Mouse (Mus musculus) heart, embryonic 10.5 days (tissue): ENCODE measurements around the gene Recql5. TPM values are rescaled to one million over a fixed set of nuclear protein-coding genes. Genes with fewer than 3 reads are reported as not detected.

ENCODE experiments used
- DNase-seq: peaks from one replicate; pipeline ENCODE4 v3.0.0-alpha.2; 2017; ENCODE audit warnings: low spot score
- H3K27ac ChIP-seq: fragments of 300-500 bp; sonication (generic); 2 replicates; pipeline ENCODE4 v1.5.1; 2016; ENCODE audit warnings: mild to moderate bottlenecking
- H3K27me3 ChIP-seq: fragments of 300-500 bp; sonication (generic); 2 replicates; pipeline ENCODE4 v1.6.1; 2016; ENCODE audit warnings: mild to moderate bottlenecking; ENCODE audit not compliant: poor library complexity, insufficient read depth, severe bottlenecking
- H3K36me3 ChIP-seq: fragments of 300-500 bp; sonication (generic); 2 replicates; pipeline ENCODE4 v1.6.1; 2016; ENCODE audit warnings: mild to moderate bottlenecking, moderate library complexity
- H3K4me1 ChIP-seq: fragments of 300-500 bp; sonication (generic); 2 replicates; pipeline ENCODE4 v1.6.1; 2016; ENCODE audit warnings: mild to moderate bottlenecking
- H3K4me3 ChIP-seq: fragments of 300-500 bp; sonication (generic); 2 replicates; pipeline ENCODE4 v1.5.1; 2016; ENCODE audit warnings: mild to moderate bottlenecking, moderate library complexity
- H3K9me3 ChIP-seq: fragments of 300-500 bp; sonication (generic); 2 replicates; pipeline ENCODE4 v1.6.1; 2016; ENCODE audit warnings: mild to moderate bottlenecking, moderate library complexity
- WGBS: fragments of 180-500 bp; shearing (Covaris S2); methylation state at CpG from one replicate; pipeline ENCODE4 v1.1.7; 2016; 5-methylcytosine and 5-hydroxymethylcytosine counted together
- polyA plus RNA-seq: library from polyadenylated mRNA; unstranded; fragments of >200 nt; fragmentation: Nextera tagmentation; extraction: Ambion mirVana; gene quantifications from 2 replicates; pipeline ENCODE4 v1.2.1, GENCODE M21; 2016

The Recql5 gene
- polyA plus RNA-seq, 1 experiment from 2014 or later: 22.3 TPM

DNA sequence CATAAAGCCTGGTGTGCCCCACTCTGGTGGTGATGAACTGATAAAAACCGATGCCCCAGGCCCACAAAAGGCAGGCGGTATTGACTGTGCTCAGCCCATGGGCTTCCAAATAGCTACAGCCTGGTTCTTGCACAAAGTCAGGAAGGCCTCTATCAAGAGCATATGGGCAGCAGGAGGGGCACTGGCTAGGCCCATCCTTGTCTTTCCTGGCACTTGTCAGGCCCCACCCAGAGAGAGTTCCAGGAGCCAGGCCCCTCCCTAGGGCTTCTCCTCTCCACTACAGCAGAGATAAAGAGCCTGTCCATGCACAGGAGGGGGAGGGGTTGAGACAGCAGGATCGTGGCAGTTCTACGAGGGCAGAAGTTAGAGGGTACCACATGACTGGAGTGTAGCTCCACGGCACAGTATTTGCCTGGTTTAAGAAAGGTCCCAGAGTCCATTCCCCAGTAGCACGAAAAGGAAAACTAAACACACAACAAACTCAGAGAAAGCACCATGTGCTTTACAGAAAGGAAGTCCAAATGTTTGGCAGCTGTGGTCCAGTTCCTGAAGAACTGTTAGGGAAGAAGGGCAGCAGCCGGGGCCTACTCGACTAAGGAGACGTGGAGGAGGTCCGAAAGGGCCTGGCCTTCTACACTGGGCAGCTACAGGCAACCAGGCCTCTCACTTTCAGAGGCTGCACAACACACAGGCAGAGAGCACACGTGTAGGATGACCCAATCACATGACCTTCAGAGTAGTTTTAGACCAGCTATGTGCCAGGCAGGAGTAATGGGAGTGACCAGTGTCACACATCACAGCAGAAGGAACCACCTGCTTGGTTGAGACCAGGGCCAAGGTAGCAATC lies 29.7 kb downstream of the Recql5 start:
- H3K4me3 ChIP-seq: peak overlapping the region; percentile 22; the same call in 1 of the 2 replicates
- peak; percentile 96 for DNase-seq

DNA sequence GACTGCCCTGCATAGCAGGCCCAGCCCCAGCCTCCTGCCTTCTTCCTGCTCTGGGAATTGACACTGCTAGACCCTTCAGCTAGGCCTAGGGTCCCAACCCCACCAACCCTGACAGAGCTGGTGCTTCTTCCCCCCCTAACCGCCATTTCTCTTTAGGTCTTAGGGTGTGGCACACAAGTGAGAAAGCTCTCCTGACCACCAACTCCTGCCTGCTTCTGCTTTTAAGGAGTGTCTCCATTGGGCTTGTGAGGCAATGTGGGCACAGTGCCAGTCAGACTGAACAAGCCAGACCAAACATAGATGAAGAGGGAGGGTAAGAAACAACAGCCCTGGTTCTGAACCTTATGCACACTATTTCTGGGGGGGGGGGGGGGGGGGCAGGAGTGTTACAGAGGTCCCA lies 30.4 kb downstream of the Recql5 start:
- H3K27me3 ChIP-seq: no peaks in the 10 kb centered on the region
- peaks cover 7% of the 10 kb centered on the region; the same call in 1 of the 2 replicates for H3K36me3 ChIP-seq
- peaks cover 89% of the 10 kb centered on the region for H3K4me1 ChIP-seq
- H3K27ac ChIP-seq: peak overlapping the region; percentile 92
- DNase-seq: no peak
- WGBS: 60% methylated on average over 1 of the region's 1 CpGs
- H3K9me3 ChIP-seq: no peaks in the 10 kb centered on the region
- peak overlapping the region; percentile 51; the same call in 1 of the 2 replicates for H3K4me3 ChIP-seq

More for the DNA sequence above, 29.7 kb downstream of the Recql5 start:
- Histone ChIP-seq H3K27me3 (no peaks in the 10 kb centered on the region), H3K36me3 (peaks cover 14% of the 10 kb centered on the region), H3K9me3 (no peaks in the 10 kb centered on the region), H3K4me1 (peaks cover 85% of the 10 kb centered on the region), H3K27ac (peak overlapping the region; percentile 92)
- WGBS: 41% methylated on average over 11 of the region's 11 CpGs

DNA sequence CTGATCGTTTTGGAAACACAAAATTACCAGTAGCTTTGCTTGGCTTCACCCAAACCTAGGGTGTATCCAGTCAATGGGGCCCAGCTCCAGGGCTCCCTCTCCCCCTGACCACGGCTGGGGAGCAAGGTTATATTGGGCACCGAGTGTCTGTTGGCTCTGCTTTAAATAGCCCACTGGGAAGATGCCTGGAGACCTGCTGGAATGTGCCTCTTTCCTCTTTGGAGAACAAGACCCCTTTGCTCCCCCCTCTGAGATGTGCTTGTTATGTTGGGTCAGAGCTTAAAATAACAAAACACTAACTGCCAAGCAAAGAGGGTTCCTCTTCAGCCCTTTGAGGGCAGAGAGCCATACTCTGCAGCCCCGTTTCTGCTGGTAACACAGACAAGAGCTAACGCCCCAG lies 31.1 kb downstream of the Recql5 start:
- H3K27me3 ChIP-seq: no peaks in the 10 kb centered on the region
- peaks cover 89% of the 10 kb centered on the region for H3K4me1 ChIP-seq
- peak overlapping the region; percentile 51 for H3K4me3 ChIP-seq
- WGBS: 51% methylated on average over 5 of the region's 5 CpGs
- peak overlapping the region; percentile 92 for H3K27ac ChIP-seq
- H3K36me3 ChIP-seq: peaks cover 6% of the 10 kb centered on the region; the same call in 1 of the 2 replicates
- H3K9me3 ChIP-seq: no peaks in the 10 kb centered on the region
- no peak for DNase-seq

DNA sequence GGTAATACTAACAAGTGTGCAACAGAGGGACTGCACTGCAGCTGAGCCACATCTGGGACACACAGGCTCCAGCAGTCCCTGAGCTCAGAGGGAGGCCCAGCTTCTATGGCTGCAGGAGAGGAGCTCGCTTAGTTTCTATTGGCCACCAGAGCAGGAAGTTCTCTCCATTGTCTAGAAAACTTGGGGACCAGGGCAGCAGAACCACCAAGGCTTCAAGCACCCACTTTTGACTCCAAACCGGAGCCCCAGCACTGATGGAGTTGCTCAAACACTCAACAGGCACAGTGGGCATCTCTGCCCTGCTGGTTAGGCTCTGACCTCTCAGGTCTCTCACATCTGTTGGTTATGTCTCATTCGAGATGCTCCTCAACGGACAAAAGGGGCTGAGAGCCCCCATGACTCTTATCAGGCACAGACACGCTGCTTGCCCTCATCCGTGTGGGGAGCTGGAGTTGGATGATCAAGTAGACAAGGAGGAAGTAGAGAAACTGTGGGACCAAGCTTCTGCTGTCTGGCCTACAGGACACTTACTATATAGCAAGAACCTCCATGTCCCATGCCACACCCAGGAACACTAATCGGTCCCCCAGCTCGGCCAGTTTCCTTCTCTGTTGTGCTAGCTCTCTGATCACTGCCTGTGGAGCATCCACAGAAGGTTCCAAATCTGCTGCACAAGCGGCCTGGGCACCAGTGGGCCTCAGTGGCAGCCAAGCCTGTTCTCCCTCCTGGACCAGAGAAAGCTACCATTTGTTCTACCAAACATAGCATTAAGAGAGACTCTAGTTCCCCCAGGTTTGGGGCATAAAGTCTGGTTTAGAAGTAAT lies 31.7 kb downstream of the Recql5 start:
- H3K9me3 ChIP-seq: no peaks in the 10 kb centered on the region
- peak overlapping the region; percentile 51 for H3K4me3 ChIP-seq
- peak overlapping the region; percentile 92 for H3K27ac ChIP-seq
- peak; percentile 91 for DNase-seq
- WGBS: 57% methylated on average over 9 of the region's 9 CpGs
- H3K4me1 ChIP-seq: peaks cover 84% of the 10 kb centered on the region
- no peaks in the 10 kb centered on the region for H3K27me3 ChIP-seq
- H3K36me3 ChIP-seq: peaks cover 12% of the 10 kb centered on the region

DNA sequence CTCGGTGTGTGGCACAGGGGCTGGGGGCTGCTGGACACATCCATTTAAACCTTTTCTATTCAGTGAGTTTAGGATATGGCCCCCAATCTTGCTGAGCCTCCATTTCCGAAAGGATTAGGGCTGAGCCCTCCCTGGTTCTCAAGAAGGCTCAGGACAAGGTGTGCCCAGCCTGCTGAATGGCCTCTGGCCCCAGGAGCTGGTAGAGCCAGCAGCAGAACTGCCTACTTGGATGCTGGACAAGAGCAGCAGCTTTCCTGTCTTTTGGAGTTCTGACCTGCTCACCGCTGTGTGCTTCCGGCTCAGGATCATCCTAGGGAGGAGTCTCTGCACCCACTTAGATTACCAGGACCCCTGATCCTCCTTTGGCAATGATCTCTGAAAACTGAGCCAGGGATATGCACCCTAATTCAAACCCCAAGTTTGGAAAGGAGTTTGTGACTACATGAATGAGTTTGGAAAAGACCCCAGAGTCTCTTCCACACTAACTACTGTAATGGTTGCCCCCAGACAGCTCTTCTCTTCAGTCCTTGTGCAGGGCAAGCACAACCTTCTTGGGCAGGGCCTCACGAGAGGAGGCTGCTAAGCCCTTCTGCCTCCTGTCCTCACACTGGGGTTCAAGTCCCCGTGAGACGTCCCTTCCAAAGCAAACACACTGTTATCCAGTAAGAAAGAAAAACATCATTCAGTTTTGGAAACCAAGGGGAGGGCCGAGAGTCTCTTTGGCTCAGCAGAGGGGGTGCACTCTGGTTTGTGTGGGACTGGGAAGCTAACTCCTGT lies 32.5 kb downstream of the Recql5 start:
- peaks cover 79% of the 10 kb centered on the region for H3K4me1 ChIP-seq
- peak overlapping the region; percentile 51 for H3K4me3 ChIP-seq
- peak overlapping the region; percentile 92 for H3K27ac ChIP-seq
- peaks cover 17% of the 10 kb centered on the region for H3K36me3 ChIP-seq
- WGBS: 63% methylated on average over 8 of the region's 8 CpGs
- no peaks in the 10 kb centered on the region for H3K9me3 ChIP-seq
- no peaks in the 10 kb centered on the region for H3K27me3 ChIP-seq
- DNase-seq: no peak

DNA sequence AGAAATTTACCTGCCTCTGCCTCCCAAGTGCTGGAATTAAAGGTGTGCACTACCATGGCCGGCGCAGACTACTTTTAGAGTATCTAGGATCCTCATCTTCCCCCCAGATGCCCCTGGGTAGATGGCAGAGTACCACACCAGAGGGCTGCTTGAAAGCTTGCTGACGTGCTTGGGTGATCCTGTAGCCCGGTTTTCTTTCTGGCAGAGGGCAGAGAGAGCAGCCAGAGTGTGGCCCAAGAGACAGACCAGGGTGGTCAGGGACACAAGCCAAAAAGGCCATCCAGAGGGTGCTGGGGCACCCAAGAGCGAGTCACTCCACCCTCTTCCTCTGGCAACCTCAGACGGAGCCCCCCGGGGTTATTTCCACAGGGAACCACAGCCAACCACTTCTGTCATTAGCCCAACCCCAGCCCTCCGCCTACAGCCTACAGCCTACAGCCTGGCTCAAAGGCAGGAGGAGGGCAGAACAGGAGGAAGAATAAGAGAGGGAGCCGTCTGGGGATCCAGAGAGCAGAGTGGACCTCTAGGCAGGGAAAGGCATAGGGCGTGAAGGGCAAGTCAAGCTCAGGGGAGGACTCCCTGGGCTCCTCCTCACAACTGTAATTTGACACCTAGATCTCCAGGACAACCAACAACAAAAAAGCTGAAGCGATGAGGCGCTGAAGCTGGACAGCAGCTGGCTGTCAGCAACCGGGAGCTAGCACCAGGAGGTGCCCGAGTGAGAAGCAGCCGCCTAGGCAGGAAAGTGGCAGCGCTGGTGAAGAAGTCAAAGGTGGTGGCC lies 33.6 kb downstream of the Recql5 start, which contains the start of gene Smim5:
TSS of gene Smim5 (plus strand) at position 481 of the 781 bp plus-strand sequence.
- H3K9me3 ChIP-seq: no peaks in the 10 kb centered on the region
- 25% methylated on average over 16 of the region's 16 CpGs for WGBS
- peak; percentile 96 for DNase-seq
- H3K4me1 ChIP-seq: peaks cover 79% of the 10 kb centered on the region
- H3K36me3 ChIP-seq: peaks cover 27% of the 10 kb centered on the region
- no peaks in the 10 kb centered on the region for H3K27me3 ChIP-seq
- peak within 1 kb of the TSS; percentile 92 for H3K27ac ChIP-seq
- H3K4me3 ChIP-seq: peak within 1 kb of the TSS; percentile 51

DNA sequence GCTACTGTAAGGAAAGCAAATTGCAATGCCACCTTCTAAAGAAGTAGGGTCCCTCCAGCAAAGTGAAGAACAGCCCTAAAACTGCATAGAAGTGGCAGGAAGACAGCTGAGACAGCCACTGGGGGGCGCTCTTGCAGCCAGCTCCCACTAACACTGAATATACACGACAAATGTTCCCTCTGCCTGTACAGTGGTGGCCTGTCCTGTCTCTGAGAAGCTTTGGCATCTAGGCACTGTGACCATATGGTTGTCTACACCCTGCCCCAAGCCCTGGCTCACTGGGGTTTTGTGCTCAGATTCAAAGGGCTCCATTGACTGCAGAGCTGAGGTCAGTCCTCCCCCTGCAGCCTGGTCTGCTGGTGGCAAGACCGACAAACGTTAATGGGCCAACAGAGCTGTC lies 34.4 kb downstream of the Recql5 start:
- peaks cover 35% of the 10 kb centered on the region for H3K36me3 ChIP-seq
- no peaks in the 10 kb centered on the region for H3K9me3 ChIP-seq
- no peaks in the 10 kb centered on the region for H3K27me3 ChIP-seq
- H3K4me3 ChIP-seq: no peak overlapping the region
- peaks cover 74% of the 10 kb centered on the region for H3K4me1 ChIP-seq
- WGBS: 19% methylated on average over 4 of the region's 4 CpGs
- no peak for DNase-seq
- H3K27ac ChIP-seq: peak overlapping the region; percentile 92

DNA sequence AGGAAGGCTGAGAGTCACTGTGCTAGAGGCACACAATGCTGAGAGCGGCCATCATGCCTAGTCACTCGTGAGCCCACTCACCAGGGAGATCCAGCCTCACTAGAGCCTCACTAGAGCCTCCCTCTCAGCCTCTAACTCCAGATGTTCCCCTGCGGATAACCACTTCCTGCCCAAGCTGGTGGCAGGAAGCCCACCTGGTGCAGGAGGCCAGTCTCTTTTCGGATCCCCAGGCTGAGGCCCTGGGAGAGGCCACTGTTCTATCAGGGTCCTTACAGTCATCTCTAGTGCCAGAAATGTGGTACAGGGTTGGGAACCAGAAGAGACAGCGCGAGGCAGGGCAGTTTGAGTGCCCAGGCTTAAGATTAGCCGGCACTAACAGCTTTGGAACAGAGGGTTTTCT lies 34.8 kb downstream of the Recql5 start:
- 79% methylated on average over 7 of the region's 7 CpGs for WGBS

DNA sequence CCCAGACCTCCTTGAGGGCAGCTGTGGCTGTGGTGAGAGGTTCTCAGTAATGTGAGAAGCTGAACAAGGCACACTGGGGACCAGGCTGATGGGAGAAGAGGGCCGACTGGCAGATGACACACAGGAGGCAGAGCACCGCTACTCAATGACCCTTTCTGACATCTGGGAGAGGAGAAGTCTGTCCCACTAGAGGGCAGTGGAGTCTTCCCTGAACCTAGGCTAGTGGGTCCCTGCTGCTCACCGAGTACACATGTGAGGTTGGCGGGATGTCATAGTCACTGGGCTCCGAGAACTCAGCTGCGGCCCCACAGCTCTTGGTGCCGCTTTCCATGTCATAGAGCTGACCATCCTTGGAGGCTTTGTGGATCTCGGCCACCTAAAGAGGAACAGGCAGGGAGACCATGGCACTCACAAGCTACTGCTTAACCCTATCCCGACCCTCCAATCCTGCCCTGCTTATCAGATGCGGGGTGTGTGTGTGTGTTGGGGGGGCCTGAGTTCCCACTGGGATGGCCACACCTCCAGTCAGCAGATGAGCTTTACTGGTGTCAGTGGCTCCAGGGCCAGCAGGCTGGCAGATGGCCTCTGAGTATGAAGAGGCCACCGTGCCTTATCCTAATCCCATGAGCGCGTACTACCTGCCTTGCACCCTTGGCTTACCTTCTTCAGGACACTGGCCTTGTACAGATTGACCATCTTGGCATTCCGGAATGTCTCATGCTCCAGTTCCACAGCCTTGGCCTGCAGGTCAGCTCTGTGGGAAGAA lies 38.3 kb downstream of the Recql5 start:
- peak; percentile 83 for DNase-seq
- Histone ChIP-seq H3K27me3 (no peaks in the 10 kb centered on the region), H3K9me3 (no peaks in the 10 kb centered on the region), H3K27ac (no peak overlapping the region), H3K4me1 (peaks cover 53% of the 10 kb centered on the region), H3K4me3 (no peak overlapping the region), H3K36me3 (peaks cover 54% of the 10 kb centered on the region)
- WGBS: 61% methylated on average over 14 of the region's 14 CpGs

More for the DNA sequence above, 34.8 kb downstream of the Recql5 start:
- peaks cover 70% of the 10 kb centered on the region for H3K4me1 ChIP-seq
- peaks cover 40% of the 10 kb centered on the region for H3K36me3 ChIP-seq
- no peak for DNase-seq
- H3K9me3 ChIP-seq: no peaks in the 10 kb centered on the region
- no peak overlapping the region for H3K4me3 ChIP-seq
- no peaks in the 10 kb centered on the region for H3K27me3 ChIP-seq
- H3K27ac ChIP-seq: peak overlapping the region; percentile 92

DNA sequence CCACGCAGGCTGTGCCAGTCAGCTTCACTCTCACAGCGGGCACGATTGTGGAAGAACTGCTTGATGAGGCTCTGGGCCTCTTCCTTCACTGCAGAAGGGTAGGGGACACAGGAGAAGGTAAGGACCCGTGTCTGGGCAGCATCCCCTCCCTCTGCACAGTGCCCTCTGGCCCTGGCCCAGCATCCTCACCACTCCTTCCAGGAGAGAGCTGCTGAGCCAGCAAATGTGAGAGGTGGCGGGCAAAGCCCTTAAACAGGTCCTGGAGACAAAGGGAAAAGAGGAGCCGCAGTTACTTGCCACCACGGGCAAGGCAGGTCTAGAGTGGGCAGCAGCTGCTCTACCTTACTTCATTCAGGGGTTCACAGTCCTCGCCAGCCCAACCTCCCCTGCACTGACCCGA lies 40.2 kb downstream of the Recql5 start:
- H3K4me1 ChIP-seq: peaks cover 38% of the 10 kb centered on the region
- H3K27ac ChIP-seq: no peak overlapping the region
- H3K36me3 ChIP-seq: peaks cover 54% of the 10 kb centered on the region
- no peak overlapping the region for H3K4me3 ChIP-seq
- H3K27me3 ChIP-seq: no peaks in the 10 kb centered on the region
- WGBS: 89% methylated on average over 9 of the region's 9 CpGs
- no peak for DNase-seq
- no peaks in the 10 kb centered on the region for H3K9me3 ChIP-seq

DNA sequence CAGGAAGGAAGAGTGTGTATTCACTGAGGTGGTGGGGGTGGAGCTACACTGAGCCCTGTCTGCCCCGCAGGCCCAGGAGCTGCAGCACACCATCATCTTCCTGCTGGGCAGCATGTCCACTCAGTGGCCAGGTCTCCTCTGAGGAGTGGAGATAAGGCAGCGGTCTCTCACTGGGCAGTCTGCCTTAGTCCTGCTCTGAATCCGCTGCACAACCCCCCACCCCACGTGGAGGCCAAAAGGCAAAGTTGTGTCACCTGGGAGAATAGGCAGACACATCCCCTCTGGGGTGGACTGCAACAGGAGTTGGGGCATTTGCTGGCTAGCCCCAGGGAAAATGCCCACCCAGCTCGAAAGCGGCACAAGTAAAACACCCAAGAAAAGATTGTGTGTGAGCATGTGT lies 41.1 kb downstream of the Recql5 start:
- Histone ChIP-seq H3K4me3 (no peak overlapping the region), H3K9me3 (no peaks in the 10 kb centered on the region), H3K27me3 (no peaks in the 10 kb centered on the region), H3K4me1 (peaks cover 47% of the 10 kb centered on the region), H3K36me3 (peaks cover 51% of the 10 kb centered on the region), H3K27ac (0 out of 2 replicates have a peak overlapping the region, but pooled peaks have one; percentile 17)
- DNase-seq: no peak
- 41% methylated on average over 6 of the region's 6 CpGs for WGBS
